ENCODE assay signal across 18 mouse cellular contexts in the genomic region with DNA sequence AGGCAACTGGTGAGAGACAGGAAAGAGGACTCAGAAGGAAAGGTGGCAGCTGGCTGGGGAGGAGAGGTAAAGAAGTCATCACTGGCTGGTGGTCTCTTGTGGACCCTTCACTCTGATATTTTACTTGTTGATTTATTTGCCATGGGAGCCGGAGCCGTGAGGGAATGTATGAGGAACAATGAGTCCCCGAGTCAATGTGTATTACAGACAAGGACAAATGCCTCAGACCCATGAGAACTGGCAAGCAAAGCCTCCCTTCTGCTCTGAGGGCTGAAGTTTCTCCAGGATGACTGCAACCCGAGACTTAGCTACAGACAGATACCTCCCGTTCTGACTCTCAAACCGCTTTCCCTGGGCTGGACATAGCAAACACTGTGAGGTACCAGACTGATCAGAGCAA. TPM values are rescaled to one million over a fixed set of nuclear protein-coding genes. Genes with fewer than 3 reads are reported as not detected.
"Had no signal": no experiment of that assay in that cellular context is flagged by ENCODE, and none has a peak within 500 bp of the region (broad histone marks: within the 10 kb centered on the region; RNA-seq: fewer than 3 reads in every experiment).

No protein-coding gene starts in this region.

- H3K27me3 ChIP-seq: neural tube, embryonic 12.5 days; neural tube, embryonic 13.5 days; neural tube, embryonic 15.5 days; stomach, embryonic 15.5 days had no signal

- H3K4me1 ChIP-seq: neural tube, embryonic 12.5 days; neural tube, embryonic 13.5 days; stomach, embryonic 15.5 days had no signal

- DNase-seq: retina, postnatal 1 day; right cerebral cortex, adult 18-20 months; right cerebral cortex, postnatal 14 days; right cerebral cortex, postnatal 25 days; right cerebral cortex, postnatal 4 days; spleen, adult 18-20 months; thymus, adult 18-20 months; thymus, adult 2 months; thymus, postnatal 14 days; thymus, postnatal 25 days; thymus, postnatal 36 days; thymus, postnatal 4 days had no signal

- H3K27ac ChIP-seq: neural tube, embryonic 12.5 days; neural tube, embryonic 13.5 days; neural tube, embryonic 15.5 days; stomach, embryonic 15.5 days; stomach, postnatal 0 days had no signal

- H3K4me3 ChIP-seq: neural tube, embryonic 12.5 days; neural tube, embryonic 13.5 days; neural tube, embryonic 15.5 days; stomach, embryonic 15.5 days had no signal

- H3K36me3 ChIP-seq: neural tube, embryonic 12.5 days; neural tube, embryonic 13.5 days; neural tube, embryonic 15.5 days; stomach, embryonic 15.5 days had no signal

RNA-seq across cellular contexts. Expression of gene Mmd2, which starts 7.7 kb away (rescaled TPM):
- total RNA-seq: neutrophil, adult 5-6 weeks had no signal
